Mouse (Mus musculus) liver, postnatal 0 days (tissue): ENCODE data around the gene Smyd3.

Experiments
- CTCF ChIP-seq: sonication (generic); IDR thresholded peaks from 2 replicates; pipeline ENCODE4 v1.5.1; 2016; ENCODE audit warnings: antibody characterized with exemption, low read depth
- EP300 ChIP-seq: IDR thresholded peaks from 2 replicates; pipeline ENCODE4 v1.6.1; 2016; ENCODE audit warnings: antibody characterized with exemption, low read depth, mild to moderate bottlenecking

DNA sequence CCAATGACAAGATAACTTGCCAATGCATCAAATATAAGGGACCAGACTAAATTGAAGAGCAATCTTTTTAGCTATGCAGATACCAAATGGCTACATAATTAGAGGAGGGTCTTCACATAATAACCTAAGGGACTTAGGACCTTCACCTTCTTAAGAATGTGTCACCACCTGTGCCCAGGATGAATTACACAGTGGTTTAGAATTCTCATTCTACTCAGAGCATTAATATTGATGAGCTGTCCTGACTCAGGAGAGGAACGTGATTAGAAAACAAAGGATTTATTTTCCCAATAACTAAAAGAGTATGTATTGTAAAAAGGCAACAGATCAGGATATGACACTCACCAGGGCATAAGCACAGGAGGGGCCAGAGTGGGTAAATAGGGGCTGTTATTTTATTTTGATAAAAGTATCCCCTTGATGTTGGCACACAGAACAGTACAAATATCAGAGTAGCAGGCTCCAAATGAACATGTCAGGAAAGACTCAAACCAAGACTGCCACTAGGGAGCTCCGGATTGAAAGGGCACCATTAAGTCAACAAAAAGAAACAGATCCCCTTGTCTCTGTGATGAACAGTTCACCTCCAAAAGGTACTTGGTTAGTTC, 172.4 kb downstream of the Smyd3 start:
- no peak for TF ChIP-seq CTCF
- TF ChIP-seq EP300: no peak
